Mouse (Mus musculus): ENCODE results near the gene Olfr92. TPM values are rescaled to one million over a fixed set of nuclear protein-coding genes. Genes with fewer than 3 reads are reported as not detected.

Olfr92 gene
- polyA plus RNA-seq, 1 experiment from 2014 or later, result not detected

- H3K27me3 ChIP-seq (ENCODE audit: poor library complexity, severe bottlenecking), result no peaks in the 10 kb centered on the region
- H3K4me3 ChIP-seq, result no peak overlapping the region
- DNase-seq (ENCODE audit: extremely low spot score, low spot score), result no peak
- no peak overlapping the region for H3K27ac ChIP-seq
- H3K36me3 ChIP-seq (replicated peaks), result peaks cover 62% of the 10 kb centered on the region
- H3K4me1 ChIP-seq, result peaks cover 54% of the 10 kb centered on the region
- H3K9me3 ChIP-seq, result no peaks in the 10 kb centered on the region
- 78% methylated on average over 2 of the region's 2 CpGs for WGBS
Observed at GRCm38 (mm10) chr17:37075766-37076165, 44.1 kb downstream of the Olfr92 start.

- WGBS, result 92% methylated on average over 6 of the region's 6 CpGs
- H3K36me3 ChIP-seq (replicated peaks), result peaks cover 68% of the 10 kb centered on the region
- H3K4me3 ChIP-seq, result no peak overlapping the region
- H3K27me3 ChIP-seq (ENCODE audit: poor library complexity, severe bottlenecking), result no peaks in the 10 kb centered on the region
- no peaks in the 10 kb centered on the region for H3K9me3 ChIP-seq
- H3K27ac ChIP-seq, result no peak overlapping the region
- no peak for DNase-seq (ENCODE audit: extremely low spot score, low spot score)
- peaks cover 50% of the 10 kb centered on the region for H3K4me1 ChIP-seq
Observed at GRCm38 (mm10) chr17:37075181-37075580, 44.7 kb downstream of the Olfr92 start.

GRCm38 (mm10) chr17:37072730-37073276, 47.1 kb downstream of the Olfr92 start:
- peak overlapping the region; percentile 56; the same call in 1 of the 2 replicates for H3K27ac ChIP-seq
- no peak overlapping the region for H3K4me3 ChIP-seq
- H3K9me3 ChIP-seq, result no peaks in the 10 kb centered on the region
- 58% methylated on average over 11 of the region's 11 CpGs for WGBS
- H3K4me1 ChIP-seq, result peaks cover 27% of the 10 kb centered on the region
- no peak for DNase-seq (ENCODE audit: extremely low spot score, low spot score)
- no peaks in the 10 kb centered on the region for H3K27me3 ChIP-seq (ENCODE audit: poor library complexity, severe bottlenecking)
- peaks cover 91% of the 10 kb centered on the region for H3K36me3 ChIP-seq (replicated peaks)

- Histone ChIP-seq H3K27me3 (ENCODE audit: poor library complexity, severe bottlenecking) (no peaks in the 10 kb centered on the region), H3K4me3 (no peak overlapping the region), H3K27ac (peak overlapping the region; percentile 56), H3K4me1 (peaks cover 24% of the 10 kb centered on the region), H3K9me3 (no peaks in the 10 kb centered on the region), H3K36me3 (replicated peaks) (peaks cover 97% of the 10 kb centered on the region)
- DNase-seq (ENCODE audit: extremely low spot score, low spot score), result no peak
- 73% methylated on average over 12 of the region's 12 CpGs for WGBS
Observed at GRCm38 (mm10) chr17:37072080-37072729, 47.7 kb downstream of the Olfr92 start.

- no peak for DNase-seq (ENCODE audit: extremely low spot score, low spot score)
- no peak overlapping the region for H3K4me3 ChIP-seq
- H3K36me3 ChIP-seq (replicated peaks), result peaks cover 99% of the 10 kb centered on the region
- no peaks in the 10 kb centered on the region; the same call in 1 of the 2 replicates for H3K9me3 ChIP-seq
- H3K4me1 ChIP-seq, result peaks cover 24% of the 10 kb centered on the region
- H3K27me3 ChIP-seq (ENCODE audit: poor library complexity, severe bottlenecking), result no peaks in the 10 kb centered on the region
- 91% methylated on average over 8 of the region's 8 CpGs for WGBS
- no peak overlapping the region for H3K27ac ChIP-seq
Observed at GRCm38 (mm10) chr17:37070121-37070520, 49.8 kb downstream of the Olfr92 start.

GRCm38 (mm10) chr17:37067861-37068260, 52.0 kb downstream of the Olfr92 start:
- H3K27ac ChIP-seq, result no peak overlapping the region
- no peak for DNase-seq (ENCODE audit: extremely low spot score, low spot score)
- no peaks in the 10 kb centered on the region for H3K27me3 ChIP-seq (ENCODE audit: poor library complexity, severe bottlenecking)
- WGBS, result 88% methylated on average over 1 of the region's 1 CpGs
- H3K36me3 ChIP-seq (replicated peaks), result peaks cover 99% of the 10 kb centered on the region
- H3K4me1 ChIP-seq, result peaks cover 21% of the 10 kb centered on the region
- no peaks in the 10 kb centered on the region; the same call in 1 of the 2 replicates for H3K9me3 ChIP-seq
- no peak overlapping the region for H3K4me3 ChIP-seq

GRCm38 (mm10) chr17:37065993-37066392, 53.9 kb downstream of the Olfr92 start:
- H3K27ac ChIP-seq, result no peak overlapping the region
- H3K36me3 ChIP-seq (replicated peaks), result peaks cover 100% of the 10 kb centered on the region
- H3K4me1 ChIP-seq, result peaks cover 25% of the 10 kb centered on the region
- no peaks in the 10 kb centered on the region for H3K27me3 ChIP-seq (ENCODE audit: poor library complexity, severe bottlenecking)
- H3K9me3 ChIP-seq, result no peaks in the 10 kb centered on the region; the same call in 1 of the 2 replicates
- no peak for DNase-seq (ENCODE audit: extremely low spot score, low spot score)
- 95% methylated on average over 2 of the region's 2 CpGs for WGBS
- H3K4me3 ChIP-seq, result no peak overlapping the region

GRCm38 (mm10) chr17:37063686-37064495, 56.0 kb downstream of the Olfr92 start:
- WGBS, result 66% methylated on average over 11 of the region's 11 CpGs
- Histone ChIP-seq H3K9me3 (no peaks in the 10 kb centered on the region; the same call in 1 of the 2 replicates), H3K27me3 (ENCODE audit: poor library complexity, severe bottlenecking) (no peaks in the 10 kb centered on the region), H3K4me1 (peaks cover 26% of the 10 kb centered on the region), H3K36me3 (replicated peaks) (peaks cover 100% of the 10 kb centered on the region), H3K27ac (no peak overlapping the region), H3K4me3 (no peak overlapping the region)
- DNase-seq (ENCODE audit: extremely low spot score, low spot score), result no peak

GRCm38 (mm10) chr17:37063063-37063462, 56.8 kb downstream of the Olfr92 start:
- Histone ChIP-seq H3K4me3 (no peak overlapping the region), H3K36me3 (replicated peaks) (peaks cover 100% of the 10 kb centered on the region), H3K27me3 (ENCODE audit: poor library complexity, severe bottlenecking) (no peaks in the 10 kb centered on the region), H3K4me1 (peaks cover 26% of the 10 kb centered on the region), H3K9me3 (no peaks in the 10 kb centered on the region; the same call in 1 of the 2 replicates), H3K27ac (no peak overlapping the region)
- no peak for DNase-seq (ENCODE audit: extremely low spot score, low spot score)
- 67% methylated on average over 10 of the region's 10 CpGs for whole genome bisulfite sequencing

- Histone ChIP-seq H3K9me3 (no peaks in the 10 kb centered on the region; the same call in 1 of the 2 replicates), H3K36me3 (replicated peaks) (peaks cover 100% of the 10 kb centered on the region), H3K27ac (no peak overlapping the region), H3K4me1 (peaks cover 26% of the 10 kb centered on the region), H3K4me3 (no peak overlapping the region), H3K27me3 (ENCODE audit: poor library complexity, severe bottlenecking) (no peaks in the 10 kb centered on the region)
- WGBS, result 89% methylated on average over 10 of the region's 10 CpGs
- DNase-seq (ENCODE audit: extremely low spot score, low spot score), result no peak
Observed at GRCm38 (mm10) chr17:37062101-37062641, 57.7 kb downstream of the Olfr92 start.

- H3K9me3 ChIP-seq, result no peaks in the 10 kb centered on the region; the same call in 1 of the 2 replicates
- no peak overlapping the region for H3K4me3 ChIP-seq
- no peaks in the 10 kb centered on the region for H3K27me3 ChIP-seq (ENCODE audit: poor library complexity, severe bottlenecking)
- H3K4me1 ChIP-seq, result peaks cover 26% of the 10 kb centered on the region
- no peak for DNase-seq (ENCODE audit: extremely low spot score, low spot score)
- 63% methylated on average over 3 of the region's 3 CpGs for WGBS
- no peak overlapping the region for H3K27ac ChIP-seq
- H3K36me3 ChIP-seq (replicated peaks), result peaks cover 100% of the 10 kb centered on the region
Observed at GRCm38 (mm10) chr17:37061435-37061834, 58.5 kb downstream of the Olfr92 start.

Measured in forebrain, embryonic 10.5 days (tissue).